Mouse (Mus musculus): ENCODE measurements around the gene Tmem120b.

Tmem120b gene

GRCm38 (mm10) chr5:123156763-123157162 is 88.5 kb downstream of the Tmem120b start:
- no peak for DNase-seq (ENCODE audit: low read depth, low spot score)

GRCm38 (mm10) chr5:123157972-123158371 is 89.8 kb downstream of the Tmem120b start:
- DNase-seq (ENCODE audit: low read depth, low spot score), result no peak

GRCm38 (mm10) chr5:123159446-123159845 is 91.2 kb downstream of the Tmem120b start:
- no peak for DNase-seq (ENCODE audit: low read depth, low spot score)

GRCm38 (mm10) chr5:123159866-123160265 is 91.7 kb downstream of the Tmem120b start:
- DNase-seq (ENCODE audit: low read depth, low spot score), result no peak

- DNase-seq (ENCODE audit: low read depth, low spot score), result no peak
Observed at GRCm38 (mm10) chr5:123160341-123160740, 92.1 kb downstream of the Tmem120b start.

GRCm38 (mm10) chr5:123162942-123163341 is 94.7 kb downstream of the Tmem120b start:
- no peak for DNase-seq (ENCODE audit: low read depth, low spot score)

- no peak for DNase-seq (ENCODE audit: low read depth, low spot score)
Observed at GRCm38 (mm10) chr5:123166437-123166836, 98.2 kb downstream of the Tmem120b start.

Measured in embryo, embryonic 11.5 days (tissue).